Mouse (Mus musculus) MEL (cell line): ENCODE measurements at regions not wholly inside any gene's neighbourhood (a gene's known extent, or its start where the extent isn't known, plus 50 kb on each side); places are given as distances from the start of the nearest gene placed in this dataset.

Experiments used
- CTCF ChIP-seq, 3 experiments: IDR thresholded peaks in 2 of 3; conservative IDR thresholded peaks in 1 of 3; 2 replicates each; pipeline ENCODE4 v1.5.1; 2011 to 2012; ENCODE audit warnings: low read length in 3 of 3, low read depth in 2 of 3, mild to moderate bottlenecking in 2 of 3, improper control_type of control experiment in 1 of 3, inconsistent platforms in 1 of 3, mixed read lengths in 1 of 3, moderate library complexity in 1 of 3; ENCODE audit not compliant: control insufficient read depth in 1 of 3, insufficient read depth in 1 of 3, poor library complexity in 1 of 3, severe bottlenecking in 1 of 3
- ETS1 ChIP-seq: IDR thresholded peaks from 2 replicates; pipeline ENCODE4 v1.6.1; 2012; ENCODE audit warnings: low read depth, mild to moderate bottlenecking, inconsistent platforms, low read length, improper control_type of control experiment, moderate library complexity
- NELFE ChIP-seq: IDR thresholded peaks from 2 replicates; pipeline ENCODE4 v1.6.1; 2011; ENCODE audit warnings: low read depth, low read length, improper control_type of control experiment
- POLR2A ChIP-seq, 2 experiments: IDR thresholded peaks; 2 replicates each; pipeline ENCODE4 v1.6.1; 2011 to 2012; ENCODE audit warnings: low read length in 2 of 2, mild to moderate bottlenecking in 2 of 2, control low read depth in 1 of 2, improper control_type of control experiment in 1 of 2, low read depth in 1 of 2, moderate library complexity in 1 of 2; ENCODE audit not compliant: control insufficient read depth in 1 of 2, insufficient read depth in 1 of 2, poor library complexity in 1 of 2
- TCF12 ChIP-seq: IDR thresholded peaks from 2 replicates; pipeline ENCODE4 v1.6.1; 2014; ENCODE audit warnings: low read depth, mild to moderate bottlenecking, inconsistent platforms, low read length, improper control_type of control experiment, moderate library complexity

DNA sequence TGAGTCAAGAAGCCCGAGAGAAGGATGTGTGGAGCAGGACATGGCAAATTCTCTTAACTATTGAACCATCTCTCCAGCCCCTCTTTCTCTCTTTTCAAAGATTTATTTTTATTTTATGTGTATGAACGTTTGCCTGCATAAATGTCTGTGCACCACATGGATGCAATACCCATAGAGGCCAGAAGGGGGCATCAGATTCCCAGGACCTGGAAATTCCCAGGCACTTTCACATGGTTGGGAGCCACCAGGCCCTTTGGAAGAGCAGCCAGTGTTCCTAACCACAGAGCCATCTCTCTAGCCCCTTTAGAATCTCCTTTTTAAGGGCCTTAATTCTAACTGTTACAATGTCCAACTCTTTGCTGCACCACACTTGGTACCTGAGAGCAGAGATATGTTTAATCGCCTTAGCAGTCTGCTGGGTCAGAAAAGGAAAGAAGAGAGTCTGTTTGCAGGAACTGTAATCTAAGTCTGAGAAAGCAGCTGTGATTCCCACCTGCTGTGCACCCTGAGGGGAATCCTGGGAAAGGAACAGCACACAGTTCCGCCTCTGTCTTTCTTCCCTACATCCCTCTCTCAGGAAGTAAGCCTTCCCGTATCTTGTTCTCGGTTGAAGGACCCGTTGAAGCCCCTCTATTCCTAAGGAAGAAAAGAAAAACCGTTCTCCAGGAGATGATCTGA, 186.8 kb downstream of the Katnal1 start:
- TF ChIP-seq POLR2A (IDR thresholded peaks at IDR 0.05; ENCODE audit: control insufficient read depth in 1 of 2, insufficient read depth in 1 of 2, low read depth in 1 of 2, low read length in 2 of 2, poor library complexity in 1 of 2) (no peak), CTCF (IDR thresholded peaks at IDR 0.05 in 2 of 3, conservative IDR thresholded peaks at IDR 0.05 in 1 of 3; ENCODE audit: control insufficient read depth in 1 of 3, insufficient read depth in 1 of 3, low read depth in 2 of 3, low read length in 3 of 3, poor library complexity in 1 of 3, severe bottlenecking in 1 of 3) (peak; percentile 47 to 72 (median 58)), NELFE (no peak), ETS1 (no peak), TCF12 (no peak)
